Mouse (Mus musculus): ENCODE measurements around the gene Hspb9.

Hspb9 gene

GRCm38 (mm10) chr11:100713735-100714533 is at the start of gene Hspb9:
Hspb9 (plus strand) TSS chr11:100713850.
- DNase-seq (ENCODE audit: low spot score in 2 of 2) = peak; percentile 66 to 71

DNA sequence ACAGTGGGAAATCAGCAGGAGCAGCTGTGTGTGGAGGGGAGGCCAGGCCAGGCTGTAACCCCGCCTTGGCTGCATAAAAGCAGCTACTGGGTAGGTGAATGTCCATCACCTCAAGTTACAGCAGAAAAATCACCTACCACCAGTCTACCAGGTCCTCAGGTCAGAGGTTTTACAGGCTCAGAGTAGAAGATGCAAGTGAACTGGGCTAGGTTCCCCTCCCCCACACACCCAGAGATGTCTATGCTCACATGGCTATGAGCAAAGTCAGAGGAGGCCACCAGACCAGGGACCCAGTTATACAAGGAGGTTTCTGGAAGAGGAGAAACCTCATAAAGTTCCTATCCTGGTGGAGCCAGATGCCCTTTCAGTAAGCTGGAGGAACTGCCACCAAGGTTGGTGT is 42.6 kb upstream of the Hspb9 start:
- DNase-seq (ENCODE audit: low spot score in 2 of 2) = no peak

DNA sequence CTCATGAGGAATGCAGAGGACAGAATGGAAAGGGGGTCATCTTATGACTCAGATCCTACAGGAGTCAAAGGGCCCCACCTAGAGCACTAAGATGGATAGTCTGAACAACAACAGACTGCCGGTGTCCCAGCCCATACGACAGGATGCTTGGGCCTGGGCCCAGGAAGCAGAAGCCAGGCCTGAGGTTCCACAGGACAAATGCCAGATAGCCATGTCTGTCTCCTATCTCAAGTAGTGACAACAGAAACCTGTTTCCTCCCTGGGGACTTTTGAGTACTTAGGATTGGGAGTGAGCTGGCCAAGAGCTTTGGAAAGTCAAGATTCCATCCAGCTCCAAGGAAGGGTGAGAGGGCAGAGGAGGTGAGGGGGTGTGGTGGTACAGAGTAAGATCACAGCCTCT is 41.7 kb upstream of the Hspb9 start:
- no peak for DNase-seq (ENCODE audit: low spot score in 2 of 2)

- DNase-seq (ENCODE audit: low spot score in 2 of 2) = peak; percentile 54 to 71
These were observed 40.5 kb upstream of the Hspb9 start for GRCm38 (mm10) chr11:100673169-100673568.

DNA sequence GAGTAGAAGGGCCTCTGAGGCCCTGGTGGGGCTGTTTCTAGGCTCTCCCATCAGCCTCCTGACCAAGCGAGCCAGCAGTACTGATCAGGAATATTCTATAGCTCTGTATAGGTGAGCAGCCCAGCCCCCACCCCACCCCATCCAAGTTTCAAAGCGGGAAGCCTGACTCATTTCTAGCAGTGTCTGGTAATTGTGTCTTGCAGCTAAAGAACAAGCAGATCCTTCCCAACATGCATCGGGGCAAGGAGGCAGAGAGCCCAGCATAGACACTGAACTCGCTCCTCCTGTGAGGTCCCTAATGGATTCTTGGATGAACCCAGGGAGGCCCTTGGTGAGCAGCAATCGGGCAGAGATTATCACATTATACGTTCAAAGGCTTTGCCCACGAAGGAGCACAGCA is 35.8 kb upstream of the Hspb9 start:
- DNase-seq (ENCODE audit: low spot score in 2 of 2) = no peak

GRCm38 (mm10) chr11:100681826-100682225 is 31.8 kb upstream of the Hspb9 start:
- DNase-seq (ENCODE audit: low spot score in 2 of 2) = no peak

DNA sequence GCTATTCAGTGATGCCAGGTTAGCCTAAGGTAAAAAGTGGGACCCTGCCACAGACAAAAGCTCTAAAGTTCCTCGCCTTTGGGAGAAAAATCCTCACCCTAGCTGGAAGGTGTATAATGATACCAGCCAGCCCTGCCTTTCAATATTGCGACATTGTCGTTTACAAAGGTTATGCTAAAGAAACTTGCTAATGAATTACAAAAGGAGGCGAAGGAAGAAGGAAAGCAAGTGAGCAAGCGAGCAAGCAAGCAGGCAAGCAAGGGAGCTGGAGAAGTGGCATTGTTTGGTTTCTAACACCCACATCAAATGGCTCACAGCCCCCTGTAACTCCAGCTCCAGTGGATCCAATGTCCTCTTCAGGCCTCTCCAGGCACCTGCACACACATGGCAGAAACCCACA is 31.1 kb upstream of the Hspb9 start:
- no peak for DNase-seq (ENCODE audit: low spot score in 2 of 2)

DNA sequence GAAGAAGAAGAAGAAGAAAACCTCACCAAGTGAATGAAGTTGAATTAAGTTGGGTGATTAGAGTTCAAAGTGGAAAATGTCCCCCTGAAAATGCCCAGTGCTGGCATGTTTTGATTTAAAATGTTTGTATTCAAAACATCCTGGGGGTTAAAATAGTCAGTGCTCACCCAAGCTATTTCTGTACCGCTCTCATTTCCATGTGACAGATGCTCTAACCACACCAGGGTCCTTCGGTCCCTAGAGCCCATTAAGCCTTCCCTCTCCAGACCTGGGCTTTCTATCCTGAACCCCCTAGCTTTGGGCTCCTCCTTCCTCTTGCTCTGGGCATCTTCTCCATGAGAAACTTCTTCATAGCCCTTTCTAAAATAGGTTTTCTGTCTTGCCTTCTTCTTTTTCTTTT is 29.6 kb upstream of the Hspb9 start:
- DNase-seq (ENCODE audit: low spot score in 2 of 2) = no peak

DNA sequence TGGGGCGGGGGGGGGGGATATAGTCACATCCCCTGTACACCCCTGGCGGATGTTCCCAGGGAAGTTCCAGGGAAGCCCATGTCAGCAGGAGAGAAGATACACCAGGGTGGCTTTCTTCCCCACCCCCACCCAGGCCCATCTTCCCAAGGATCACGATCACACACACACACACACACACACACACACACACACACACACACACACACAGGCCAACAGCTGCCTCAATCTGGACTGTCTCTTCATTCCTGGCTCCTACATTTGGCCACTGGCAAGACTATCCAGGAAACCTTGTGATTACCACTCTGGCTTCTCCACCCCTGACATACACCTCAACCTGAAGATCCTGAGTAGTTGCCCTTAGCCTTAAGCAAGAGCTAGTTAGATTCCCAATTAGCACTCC is 28.3 kb upstream of the Hspb9 start:
- no peak for DNase-seq (ENCODE audit: low spot score in 2 of 2)

GRCm38 (mm10) chr11:100687265-100687664 is 26.4 kb upstream of the Hspb9 start:
- no peak for DNase-seq (ENCODE audit: low spot score in 2 of 2)

DNA sequence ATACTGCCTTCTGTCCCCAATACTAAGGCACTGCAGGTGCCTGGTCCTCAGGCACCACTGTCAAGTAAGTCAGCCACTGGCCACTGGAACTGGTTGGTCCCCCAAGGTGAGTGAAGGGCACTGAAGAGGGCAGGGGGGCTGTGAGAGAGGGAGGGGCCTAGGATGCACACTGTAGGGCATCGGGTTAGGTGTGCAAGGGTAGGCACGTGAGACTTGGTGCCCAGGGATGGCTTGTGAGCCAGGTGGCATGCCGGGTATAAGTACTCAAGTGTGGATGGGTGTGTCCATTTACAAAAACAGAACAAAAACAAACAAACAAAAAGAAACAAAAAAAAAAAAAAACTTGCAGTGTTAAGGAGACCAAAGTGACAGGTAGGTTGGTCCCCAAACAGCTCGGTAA is 25.2 kb upstream of the Hspb9 start:
- DNase-seq (ENCODE audit: low spot score in 2 of 2) = no peak

DNA sequence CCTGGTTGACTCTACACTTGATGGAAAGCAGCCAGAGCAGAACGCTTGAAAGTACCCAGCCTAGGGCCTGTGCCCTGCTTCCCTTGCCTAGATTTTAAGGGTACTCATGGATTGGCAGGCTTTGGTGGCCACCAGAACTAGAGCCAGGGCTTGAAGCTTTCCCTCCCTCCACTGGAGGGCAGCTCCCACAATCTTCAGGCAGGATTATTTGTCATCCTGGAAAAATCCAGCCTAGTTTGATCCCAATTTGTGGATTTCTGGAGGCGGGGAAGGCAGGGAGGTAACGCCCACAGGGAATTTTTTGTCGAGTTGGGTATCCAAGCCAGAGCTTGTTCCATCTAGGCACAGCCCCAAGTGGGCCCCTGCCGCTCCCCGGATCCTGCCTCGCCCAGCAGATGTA is 23.3 kb upstream of the Hspb9 start:
- DNase-seq (ENCODE audit: low spot score in 2 of 2) = no peak

- DNase-seq (ENCODE audit: low spot score in 2 of 2) = no peak
These were observed 21.5 kb upstream of the Hspb9 start, which contains the start of gene Zfp385c for GRCm38 (mm10) chr11:100692164-100692616. Zfp385c (minus strand) TSS chr11:100692455.

GRCm38 (mm10) chr11:100693154-100693553 is 20.5 kb upstream of the Hspb9 start:
- DNase-seq (ENCODE audit: low spot score in 2 of 2) = no peak

GRCm38 (mm10) chr11:100694926-100695325 is 18.7 kb upstream of the Hspb9 start:
- peak; percentile 63 to 83 for DNase-seq (ENCODE audit: low spot score in 2 of 2)

GRCm38 (mm10) chr11:100697921-100698320 is 15.7 kb upstream of the Hspb9 start:
- no peak for DNase-seq (ENCODE audit: low spot score in 2 of 2)

- DNase-seq (ENCODE audit: low spot score in 2 of 2) = no peak
These were observed 12.9 kb upstream of the Hspb9 start for GRCm38 (mm10) chr11:100700710-100701109.

GRCm38 (mm10) chr11:100701301-100701700 is 12.3 kb upstream of the Hspb9 start:
- DNase-seq (ENCODE audit: low spot score in 2 of 2) = peak; percentile 49 to 68

GRCm38 (mm10) chr11:100702081-100702851 is 11.4 kb upstream of the Hspb9 start:
- no peak for DNase-seq (ENCODE audit: low spot score in 2 of 2)

- no peak for DNase-seq (ENCODE audit: low spot score in 2 of 2)
These were observed 10.7 kb upstream of the Hspb9 start for GRCm38 (mm10) chr11:100702906-100703305.

GRCm38 (mm10) chr11:100703366-100703765 is 10.3 kb upstream of the Hspb9 start:
- DNase-seq (ENCODE audit: low spot score in 2 of 2) = no peak

DNA sequence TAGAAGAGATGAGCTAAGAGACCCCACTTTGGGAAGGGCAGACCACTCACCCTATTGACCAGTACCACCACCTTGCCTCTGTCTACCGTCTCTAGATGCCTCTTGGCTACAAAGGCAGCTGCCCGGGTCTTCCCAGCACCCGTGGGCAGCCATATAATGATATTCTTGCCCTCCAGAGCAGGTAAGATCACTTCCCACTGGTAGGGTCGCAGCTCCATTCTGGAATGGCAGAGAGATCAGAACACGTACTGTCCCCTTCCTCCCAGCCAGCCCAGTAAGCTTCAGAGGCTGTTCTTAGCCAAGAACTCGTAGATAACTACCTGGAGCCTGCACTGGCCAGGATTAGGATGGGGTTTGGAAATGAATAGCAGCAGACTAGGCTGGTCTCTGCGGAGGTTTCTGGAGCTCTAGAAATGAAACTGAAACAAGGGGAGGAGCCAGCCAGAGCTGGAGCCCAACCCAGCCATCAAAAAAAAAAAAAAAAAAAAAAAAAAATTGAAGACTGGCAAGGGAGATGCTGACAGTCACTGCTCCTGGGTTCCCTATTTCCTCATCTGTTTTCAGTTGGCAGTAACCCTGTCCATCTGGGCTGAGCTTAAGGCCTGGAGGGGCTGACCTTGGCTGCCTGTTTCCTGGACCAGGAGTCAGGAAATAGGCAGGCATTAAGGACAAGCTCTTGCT is 9.7 kb upstream of the Hspb9 start, which contains the start of gene Dhx58:
Dhx58 (minus strand) TSS at position 421 of the 681 bp plus-strand sequence.
- no peak for DNase-seq (ENCODE audit: low spot score in 2 of 2)
